9 mouse cellular contexts compared by ENCODE assay signal in the genomic region with DNA sequence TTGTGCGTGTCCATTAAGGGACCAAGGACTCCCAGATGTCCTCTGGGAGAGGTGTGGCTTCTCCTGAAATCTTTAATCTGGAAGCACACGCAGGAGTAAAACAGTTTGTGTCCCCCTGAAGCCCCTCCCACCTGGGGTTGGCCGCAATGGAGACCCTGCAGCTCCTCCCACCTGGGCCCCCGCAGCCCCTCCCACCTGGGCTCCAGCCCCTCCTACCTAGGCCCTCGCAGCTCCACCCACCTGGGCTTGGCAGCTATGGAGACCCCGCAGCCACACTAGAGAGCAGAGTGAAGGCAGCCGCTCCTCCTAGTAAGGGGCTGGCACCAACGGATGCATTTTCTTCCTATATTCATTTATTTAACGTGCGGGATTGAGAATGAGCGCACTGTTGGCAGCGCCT.
DNase-seq lines count a peak whose midpoint lies in the region; ATAC-seq lines count a peak whose summit lies in the region.
"Had no signal": no experiment of that assay in that cellular context is flagged by ENCODE, and none has a peak within 500 bp of the region (broad histone marks: within the 10 kb centered on the region; RNA-seq: fewer than 3 reads in every experiment).

No protein-coding gene starts in this region.

- peaks cover 10% of the 10 kb centered on the region for H3K4me1 ChIP-seq in hindbrain, embryonic 15.5 days (replicated peaks)

- ATAC-seq in hindbrain, embryonic 15.5 days (ENCODE audit: low FRiP score, low read depth) = peak; percentile 69; the same call in 1 of the 2 replicates
- ATAC-seq in activated CD4-positive, CD25-positive, alpha-beta regulatory T cell, adult 4 months = no peak

- no peaks in the 10 kb centered on the region for H3K9me3 ChIP-seq in hindbrain, embryonic 15.5 days

- no peaks in the 10 kb centered on the region for H3K36me3 ChIP-seq in hindbrain, embryonic 15.5 days

- H3K4me3 ChIP-seq in hindbrain, embryonic 15.5 days = no peak overlapping the region

- 12% methylated on average over 12 of the region's 12 CpGs for WGBS in hindbrain, embryonic 15.5 days

- intact Hi-C loops in gastrocnemius, postnatal 36 days (cut with DNase I) = no loop called here

- no peaks in the 10 kb centered on the region for H3K27me3 ChIP-seq in hindbrain, embryonic 15.5 days

- no peak overlapping the region for H3K9ac ChIP-seq in hindbrain, embryonic 15.5 days

- H3K27ac ChIP-seq in hindbrain, embryonic 15.5 days (replicated peaks) = no peak overlapping the region

- 0 out of 2 replicates have a peak overlapping the region, but pooled peaks have one; percentile 6 for H3K4me2 ChIP-seq in hindbrain, embryonic 15.5 days

- DNase-seq in kidney, postnatal 4 days = peak; percentile 48 to 66
- DNase-seq in kidney, postnatal 14 days = no peak
- DNase-seq in embryo, embryonic 11 days = peak; percentile 75
- DNase-seq in retina, postnatal 1 day = peak; percentile 60
- DNase-seq in gastrocnemius, postnatal 36 days = no peak
- DNase-seq: heart, postnatal 14 days; right cerebral cortex, postnatal 4 days had no signal

Comparison
In these comparisons a context has a peak if more than half of its experiments do, and no peak if none do; other contexts are left out.
1. DNase-seq: peak in kidney, postnatal 4 days (2 of 2), embryo, embryonic 11 days (single experiment) and retina, postnatal 1 day (single experiment); none in kidney, postnatal 14 days (single experiment) and gastrocnemius, postnatal 36 days (0 of 2).